Mouse (Mus musculus): Measurements from ENCODE around the gene 2810408A11Rik. TPM values are rescaled to one million over a fixed set of nuclear protein-coding genes. Genes with fewer than 3 reads are reported as not detected.
"Not testable (repeated sequence)": the region's sequence is repeated elsewhere in the genome, so short reads cannot be mapped to it uniquely, and the experiment has no call there.

The 2810408A11Rik gene
- polyA plus RNA-seq, 1 experiment, result 13.1 TPM

DNA sequence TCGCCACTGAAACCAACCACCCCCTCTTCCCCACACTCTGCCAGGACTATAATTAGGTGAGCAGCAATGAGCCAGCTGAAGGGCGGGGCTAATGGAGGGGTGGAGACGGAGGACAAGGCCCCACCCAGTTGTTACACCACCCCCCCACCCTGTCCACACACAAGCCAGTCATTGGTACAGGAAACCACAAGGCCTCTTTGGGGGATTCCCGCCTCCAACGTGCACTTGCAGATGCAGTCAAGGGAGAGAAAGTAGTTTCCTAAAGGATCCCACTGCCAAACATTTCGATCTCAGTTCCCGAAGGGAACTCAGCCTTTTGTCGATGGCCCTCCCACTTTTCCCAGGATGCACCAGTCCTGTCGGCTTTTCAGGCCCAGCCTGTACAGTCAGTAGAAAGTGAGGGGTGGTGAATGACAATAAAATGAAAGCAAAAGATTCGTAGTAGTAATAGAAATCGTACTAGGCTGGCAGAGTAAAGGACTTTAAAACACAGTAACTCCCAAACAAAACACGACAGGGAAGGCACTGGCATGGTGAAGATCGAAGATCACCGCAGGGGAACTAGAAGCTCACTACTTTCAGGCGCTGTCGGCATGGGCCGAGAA is 19.0 kb upstream of the 2810408A11Rik start:
- peaks cover 2% of the 10 kb centered on the region for H3K4me1 ChIP-seq (ENCODE audit: control insufficient read depth, insufficient read depth, low read length)
- H3K4me3 ChIP-seq (ENCODE audit: low read depth, low read length), result peak overlapping the region; percentile 85
- TF ChIP-seq POLR2A (IDR thresholded peaks at IDR 0.05; ENCODE audit: insufficient read depth, low read length) (no peak), EP300 (IDR thresholded peaks at IDR 0.05; ENCODE audit: insufficient read depth, low read depth, low read length) (no peak), CTCF (IDR thresholded peaks at IDR 0.05; ENCODE audit: low read depth, low read length) (no peak)
- peak overlapping the region; percentile 93 for H3K27ac ChIP-seq (ENCODE audit: insufficient read depth, low read length)
- no peaks in the 10 kb centered on the region for H3K9me3 ChIP-seq (replicated peaks; ENCODE audit: control insufficient read depth, insufficient read depth, low read length, poor library complexity, severe bottlenecking)
- H3K27me3 ChIP-seq (ENCODE audit: control insufficient read depth, insufficient read depth, low read length, poor library complexity, severe bottlenecking), result no peaks in the 10 kb centered on the region
- H3K9ac ChIP-seq (ENCODE audit: low read depth, poor library complexity, severe bottlenecking), result peak overlapping the region; percentile 99
- peaks cover 39% of the 10 kb centered on the region for H3K36me3 ChIP-seq (ENCODE audit: control insufficient read depth, insufficient read depth, low read length, poor library complexity, severe bottlenecking)

DNA sequence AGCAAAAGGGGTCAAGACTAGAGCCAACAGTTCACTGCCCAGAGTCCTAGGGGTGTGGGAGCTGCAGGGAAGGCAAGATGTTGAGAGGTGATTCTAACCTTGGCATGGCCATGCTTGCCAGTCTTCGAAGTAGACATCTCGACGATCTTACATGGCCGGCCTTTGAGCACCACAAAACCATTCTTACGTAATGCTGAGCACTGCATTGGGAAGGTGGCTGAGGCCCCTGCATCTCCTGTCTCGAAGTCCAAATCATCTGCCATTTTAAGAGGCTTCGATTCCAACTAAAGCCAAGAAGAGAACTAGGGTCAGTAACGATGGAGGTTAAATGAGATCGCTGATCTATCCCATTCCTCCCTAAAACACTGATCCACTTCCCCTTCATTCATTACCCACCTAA is 18.3 kb upstream of the 2810408A11Rik start:
- Histone ChIP-seq H3K4me1 (ENCODE audit: control insufficient read depth, insufficient read depth, low read length) (peaks cover 2% of the 10 kb centered on the region), H3K27ac (ENCODE audit: insufficient read depth, low read length) (no peak overlapping the region)

GRCm38 (mm10) chr11:69918118-69918517 is 17.3 kb upstream of the 2810408A11Rik start:
- Histone ChIP-seq H3K36me3 (ENCODE audit: control insufficient read depth, insufficient read depth, low read length, poor library complexity, severe bottlenecking) (peaks cover 39% of the 10 kb centered on the region), H3K9me3 (replicated peaks; ENCODE audit: control insufficient read depth, insufficient read depth, low read length, poor library complexity, severe bottlenecking) (no peaks in the 10 kb centered on the region), H3K27me3 (ENCODE audit: control insufficient read depth, insufficient read depth, low read length, poor library complexity, severe bottlenecking) (no peaks in the 10 kb centered on the region), H3K4me3 (ENCODE audit: low read depth, low read length) (no peak overlapping the region), H3K9ac (ENCODE audit: low read depth, poor library complexity, severe bottlenecking) (no peak overlapping the region), H3K27ac (ENCODE audit: insufficient read depth, low read length) (no peak overlapping the region), H3K4me1 (ENCODE audit: control insufficient read depth, insufficient read depth, low read length) (peaks cover 2% of the 10 kb centered on the region)
- TF ChIP-seq POLR2A (IDR thresholded peaks at IDR 0.05; ENCODE audit: insufficient read depth, low read length) (no peak), CTCF (IDR thresholded peaks at IDR 0.05; ENCODE audit: low read depth, low read length) (no peak), EP300 (IDR thresholded peaks at IDR 0.05; ENCODE audit: insufficient read depth, low read depth, low read length) (no peak)

More for the DNA sequence above, 18.3 kb upstream of the 2810408A11Rik start:
- H3K27me3 ChIP-seq (ENCODE audit: control insufficient read depth, insufficient read depth, low read length, poor library complexity, severe bottlenecking), result no peaks in the 10 kb centered on the region
- H3K4me3 ChIP-seq (ENCODE audit: low read depth, low read length), result peak overlapping the region; percentile 16; the same call in 1 of the 2 replicates
- peak overlapping the region; percentile 99 for H3K9ac ChIP-seq (ENCODE audit: low read depth, poor library complexity, severe bottlenecking)
- H3K9me3 ChIP-seq (replicated peaks; ENCODE audit: control insufficient read depth, insufficient read depth, low read length, poor library complexity, severe bottlenecking), result no peaks in the 10 kb centered on the region
- TF ChIP-seq CTCF (IDR thresholded peaks at IDR 0.05; ENCODE audit: low read depth, low read length) (no peak), EP300 (IDR thresholded peaks at IDR 0.05; ENCODE audit: insufficient read depth, low read depth, low read length) (no peak), POLR2A (IDR thresholded peaks at IDR 0.05; ENCODE audit: insufficient read depth, low read length) (no peak)
- peaks cover 39% of the 10 kb centered on the region for H3K36me3 ChIP-seq (ENCODE audit: control insufficient read depth, insufficient read depth, low read length, poor library complexity, severe bottlenecking)

GRCm38 (mm10) chr11:69917379-69917948 is 16.7 kb upstream of the 2810408A11Rik start:
- peaks cover 39% of the 10 kb centered on the region for H3K36me3 ChIP-seq (ENCODE audit: control insufficient read depth, insufficient read depth, low read length, poor library complexity, severe bottlenecking)
- no peak for TF ChIP-seq POLR2A (IDR thresholded peaks at IDR 0.05; ENCODE audit: insufficient read depth, low read length)
- no peak for TF ChIP-seq CTCF (IDR thresholded peaks at IDR 0.05; ENCODE audit: low read depth, low read length)
- TF ChIP-seq EP300 (IDR thresholded peaks at IDR 0.05; ENCODE audit: insufficient read depth, low read depth, low read length), result no peak
- H3K27ac ChIP-seq (ENCODE audit: insufficient read depth, low read length), result no peak overlapping the region
- H3K27me3 ChIP-seq (ENCODE audit: control insufficient read depth, insufficient read depth, low read length, poor library complexity, severe bottlenecking), result no peaks in the 10 kb centered on the region
- H3K9me3 ChIP-seq (replicated peaks; ENCODE audit: control insufficient read depth, insufficient read depth, low read length, poor library complexity, severe bottlenecking), result no peaks in the 10 kb centered on the region
- no peak overlapping the region for H3K9ac ChIP-seq (ENCODE audit: low read depth, poor library complexity, severe bottlenecking)
- peaks cover 2% of the 10 kb centered on the region for H3K4me1 ChIP-seq (ENCODE audit: control insufficient read depth, insufficient read depth, low read length)
- H3K4me3 ChIP-seq (ENCODE audit: low read depth, low read length), result no peak overlapping the region

GRCm38 (mm10) chr11:69916652-69917378 is 16.0 kb upstream of the 2810408A11Rik start:
- not testable (repeated sequence) for H3K9ac ChIP-seq (ENCODE audit: low read depth, poor library complexity, severe bottlenecking); H3K9me3 ChIP-seq (replicated peaks; ENCODE audit: control insufficient read depth, insufficient read depth, low read length, poor library complexity, severe bottlenecking); H3K27me3 ChIP-seq (ENCODE audit: control insufficient read depth, insufficient read depth, low read length, poor library complexity, severe bottlenecking); H3K4me3 ChIP-seq (ENCODE audit: low read depth, low read length); H3K27ac ChIP-seq (ENCODE audit: insufficient read depth, low read length); H3K4me1 ChIP-seq (ENCODE audit: control insufficient read depth, insufficient read depth, low read length)
- H3K36me3 ChIP-seq (ENCODE audit: control insufficient read depth, insufficient read depth, low read length, poor library complexity, severe bottlenecking), result peaks cover 39% of the 10 kb centered on the region
